Mouse (Mus musculus) cerebellum, adult 11 months (tissue): ENCODE data around the gene Zbtb42.

ENCODE experiments used
- DNase-seq: peaks from one replicate; pipeline ENCODE4 v3.0.0; 2022

Gene Zbtb42

DNA sequence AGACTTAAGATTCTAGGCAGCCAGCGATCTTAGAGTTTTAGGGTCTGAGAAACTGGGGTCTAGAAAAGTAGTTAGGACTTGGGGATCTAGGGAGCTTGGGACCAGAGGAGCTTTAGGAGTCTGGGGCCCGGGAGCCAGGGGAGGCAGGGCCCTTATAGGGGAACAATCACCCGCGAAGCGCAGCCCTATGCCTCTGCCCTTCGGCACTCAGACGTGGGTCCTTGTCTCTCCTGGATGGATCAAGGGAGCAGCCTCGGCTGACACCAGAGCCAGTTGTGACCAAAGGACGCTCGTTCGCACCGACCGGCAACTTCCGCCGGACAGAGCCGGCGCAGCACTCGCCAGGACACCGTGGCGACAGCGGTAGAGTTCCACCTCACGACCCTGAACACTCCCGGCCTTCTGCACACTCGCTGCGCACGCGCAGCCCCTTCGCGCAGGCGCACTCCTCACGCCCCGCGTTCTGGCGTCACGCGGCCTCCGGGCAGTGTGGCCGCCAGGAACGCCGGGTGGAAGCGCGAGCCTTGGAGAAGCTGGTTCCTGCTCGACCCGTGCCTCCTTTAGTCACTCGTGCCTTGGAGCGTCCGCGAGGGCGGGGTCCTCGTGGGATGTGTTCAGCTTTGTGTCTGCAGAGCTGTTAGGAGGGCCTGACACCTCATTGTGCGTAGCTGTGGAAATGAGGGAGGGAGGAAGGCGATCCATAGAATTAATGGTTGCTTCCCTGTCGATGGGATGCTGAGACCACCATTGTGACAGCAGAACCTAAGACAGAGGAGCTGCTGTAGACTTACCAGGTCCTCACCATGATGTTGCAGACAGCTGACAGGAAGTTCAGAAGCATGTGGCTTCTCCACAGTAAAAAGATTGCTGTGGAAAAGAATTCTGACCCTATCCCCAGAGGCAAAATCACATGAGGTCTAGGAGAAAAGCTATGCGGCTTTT, 14.8 kb downstream of the Zbtb42 start:
- peak; percentile 95 for DNase-seq

DNA sequence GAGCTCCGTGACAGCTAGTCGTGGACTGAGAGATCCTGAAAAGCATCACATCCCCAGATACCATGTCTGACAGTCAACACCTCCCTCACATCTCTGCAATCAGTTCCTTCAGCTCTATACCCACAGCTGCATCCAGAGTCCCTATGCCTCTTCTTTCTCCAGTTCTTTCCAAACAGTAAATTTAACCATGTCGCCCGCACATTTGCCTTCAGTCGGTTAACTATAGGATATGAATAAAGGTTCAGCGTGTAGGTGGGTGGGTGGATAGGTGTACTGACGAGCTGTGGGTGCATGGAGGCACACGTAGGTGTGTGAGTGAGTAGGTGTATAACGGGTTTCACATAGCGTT, 15.5 kb downstream of the Zbtb42 start:
- no peak for DNase-seq

- no peak for DNase-seq
Observed at GRCm38 (mm10) chr12:112696806-112697425, 18.3 kb downstream of the Zbtb42 start.

DNA sequence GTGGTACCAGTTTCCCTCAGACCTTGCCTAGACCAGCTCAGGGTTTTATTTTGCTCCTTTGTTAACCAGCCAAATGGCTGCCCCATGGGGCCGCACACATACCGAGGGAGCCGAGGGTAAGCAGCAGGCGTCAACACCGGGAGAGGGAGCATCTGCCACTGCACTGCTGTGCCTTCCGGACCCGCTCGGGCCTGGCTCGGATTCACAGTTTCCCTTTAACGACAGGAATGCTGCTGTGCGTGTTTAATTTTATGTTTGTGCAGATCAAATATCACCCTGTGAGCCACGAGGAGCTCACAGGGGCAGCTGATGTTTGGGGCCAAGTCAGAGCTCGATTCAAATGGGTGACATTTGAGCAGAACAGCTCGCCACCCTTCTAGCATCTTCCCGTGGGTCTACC, 21.9 kb downstream of the Zbtb42 start:
- no peak for DNase-seq

- no peak for DNase-seq
Observed at GRCm38 (mm10) chr12:112702374-112703320, 24.0 kb downstream of the Zbtb42 start.

GRCm38 (mm10) chr12:112706704-112707572, 28.3 kb downstream of the Zbtb42 start:
- DNase-seq, result peak; percentile 87

DNA sequence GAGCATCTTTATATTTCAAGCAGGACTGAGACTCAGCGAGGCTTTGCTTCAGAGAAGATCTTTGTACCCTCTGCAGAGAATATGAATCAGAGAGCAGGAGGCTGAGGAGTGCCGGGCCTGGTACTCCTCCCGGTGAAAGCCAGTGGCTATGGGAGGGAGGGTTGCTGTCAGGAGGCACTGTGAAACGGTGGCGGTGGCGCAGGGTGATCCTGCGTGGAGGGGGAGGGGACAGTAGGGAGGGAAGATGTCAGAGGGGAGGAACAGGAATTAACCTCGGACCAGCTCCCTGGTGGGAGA, 28.9 kb downstream of the Zbtb42 start:
- no peak for DNase-seq

DNA sequence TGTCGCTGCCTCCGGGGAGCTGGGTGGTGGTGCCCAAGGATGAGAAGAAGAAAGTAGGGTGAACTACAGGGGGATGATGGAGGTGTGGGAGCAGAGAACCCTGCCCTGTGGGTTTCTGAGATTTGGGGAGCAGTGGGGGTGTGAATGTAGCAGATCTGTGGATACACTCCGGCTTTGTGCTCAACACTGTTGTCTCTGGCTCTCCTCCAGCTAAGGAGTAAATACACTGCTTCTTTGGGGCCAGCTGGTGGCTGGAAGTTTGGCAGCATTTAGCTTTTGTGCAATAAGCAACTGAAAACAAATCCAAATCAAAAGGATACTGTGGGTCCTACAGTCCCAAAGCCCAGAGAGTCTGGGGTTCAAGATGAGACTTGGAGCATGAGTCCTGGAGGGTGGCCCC, 35.4 kb downstream of the Zbtb42 start:
- DNase-seq, result no peak

GRCm38 (mm10) chr12:112717140-112717539, 38.5 kb downstream of the Zbtb42 start:
- DNase-seq, result no peak

DNA sequence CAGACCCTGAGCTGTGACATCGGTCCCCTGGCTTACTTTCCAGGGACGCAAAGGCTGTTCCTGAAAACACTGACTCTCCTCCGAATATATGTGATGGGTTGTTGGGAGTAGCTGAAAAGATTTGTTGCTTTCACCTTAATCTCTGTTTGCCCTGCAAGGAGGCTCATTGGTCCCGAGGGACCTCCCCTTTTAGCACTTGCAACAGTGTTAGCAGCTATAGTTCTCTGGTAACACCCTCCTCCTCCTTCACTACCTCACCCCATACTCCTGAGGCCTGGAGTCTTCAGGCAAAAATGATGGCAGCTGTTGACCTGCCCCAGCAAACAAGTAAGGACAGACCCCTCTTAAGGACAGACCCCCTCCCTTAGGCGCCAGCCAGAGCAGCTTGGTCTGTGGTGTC, 40.4 kb downstream of the Zbtb42 start:
- no peak for DNase-seq

- DNase-seq, result no peak
Observed at GRCm38 (mm10) chr12:112720216-112720615, 41.6 kb downstream of the Zbtb42 start, which contains the start of gene Cep170b. Gene Cep170b, plus strand, starts transcription at chr12:112720455.

DNA sequence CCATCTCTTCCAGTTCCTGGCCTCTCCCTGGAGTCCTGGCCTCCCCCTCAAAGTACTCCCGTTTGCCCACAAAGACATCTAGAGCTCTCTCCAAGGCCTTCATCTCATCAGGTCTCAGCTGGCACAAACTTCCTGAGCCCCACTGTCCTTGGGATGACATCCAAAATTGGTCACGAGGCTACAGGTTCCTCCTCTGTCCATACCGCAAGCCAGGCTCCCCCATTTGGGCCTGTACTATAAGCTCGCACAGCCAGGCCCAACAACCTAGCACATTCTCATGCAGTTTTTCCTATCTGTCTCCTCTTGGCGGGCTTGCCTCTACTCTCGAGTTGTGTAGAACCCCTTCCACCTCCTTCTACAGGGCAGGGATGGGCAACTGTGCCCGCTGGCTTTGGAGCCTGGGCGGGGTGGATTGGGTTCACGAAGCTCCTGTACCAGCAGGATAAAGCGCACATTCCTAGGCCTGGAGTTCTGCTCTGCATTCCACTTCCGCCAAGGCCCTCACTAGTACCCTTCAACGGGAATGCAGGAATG, 42.3 kb downstream of the Zbtb42 start:
- DNase-seq, result no peak

- peak; percentile 71 for DNase-seq
Observed at GRCm38 (mm10) chr12:112721424-112722239, 43.0 kb downstream of the Zbtb42 start.

- DNase-seq, result peak; percentile 76
Observed at GRCm38 (mm10) chr12:112722240-112723027, 43.8 kb downstream of the Zbtb42 start.

DNA sequence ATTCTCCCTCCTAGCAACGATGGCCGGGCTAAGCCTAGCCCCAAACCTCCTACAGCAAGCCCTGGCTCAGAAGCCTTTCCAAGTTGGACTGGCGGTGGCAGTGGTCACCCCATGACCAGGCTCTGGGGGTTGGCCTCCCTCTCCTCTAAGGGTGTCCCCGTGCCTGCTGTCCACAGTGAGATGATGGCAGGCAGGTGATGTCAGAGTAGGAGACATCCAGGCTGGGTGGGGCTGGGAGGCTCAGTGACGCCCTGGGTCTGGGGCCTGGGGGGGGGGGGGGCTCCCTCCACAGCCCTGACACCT, 44.4 kb downstream of the Zbtb42 start:
- no peak for DNase-seq

- peak; percentile 17 for DNase-seq
Observed at GRCm38 (mm10) chr12:112723445-112723844, 44.8 kb downstream of the Zbtb42 start.

- peak; percentile 77 for DNase-seq
Observed at GRCm38 (mm10) chr12:112724077-112724805, 45.6 kb downstream of the Zbtb42 start.

GRCm38 (mm10) chr12:112727801-112728200, 49.2 kb downstream of the Zbtb42 start:
- DNase-seq, result peak; percentile 24

DNA sequence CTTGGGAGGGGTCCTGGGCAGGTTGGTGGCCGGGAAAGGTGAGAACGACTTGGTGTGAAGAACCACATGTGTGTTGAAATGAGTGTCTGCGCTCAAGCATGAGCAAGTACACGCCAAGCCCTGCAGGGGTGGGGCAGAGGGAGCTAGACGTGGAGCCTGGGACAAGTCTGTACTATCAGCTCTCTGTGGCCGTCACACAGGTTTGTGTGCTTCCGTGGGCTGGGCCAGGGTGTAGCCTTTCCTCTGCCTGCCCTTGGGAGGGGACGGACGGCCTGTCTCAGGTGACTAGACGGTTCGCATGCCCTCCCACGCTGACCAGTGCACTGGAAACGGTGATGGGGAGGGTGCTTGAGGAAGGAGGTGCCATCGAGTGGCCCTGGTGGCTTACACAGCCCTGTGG, 52.2 kb downstream of the Zbtb42 start:
- DNase-seq, result no peak
